Mouse (Mus musculus) layer of hippocampus, adult 9-10 months (tissue): ENCODE results near the gene Celf2.

ENCODE experiments used
- DNase-seq: peaks from one replicate; pipeline ENCODE4 v3.0.0; 2022; ENCODE audit warnings: low spot score

Celf2 gene

GRCm38 (mm10) chr2:6909921-6910320, 599.4 kb downstream of the Celf2 start:
- DNase-seq = no peak

DNA sequence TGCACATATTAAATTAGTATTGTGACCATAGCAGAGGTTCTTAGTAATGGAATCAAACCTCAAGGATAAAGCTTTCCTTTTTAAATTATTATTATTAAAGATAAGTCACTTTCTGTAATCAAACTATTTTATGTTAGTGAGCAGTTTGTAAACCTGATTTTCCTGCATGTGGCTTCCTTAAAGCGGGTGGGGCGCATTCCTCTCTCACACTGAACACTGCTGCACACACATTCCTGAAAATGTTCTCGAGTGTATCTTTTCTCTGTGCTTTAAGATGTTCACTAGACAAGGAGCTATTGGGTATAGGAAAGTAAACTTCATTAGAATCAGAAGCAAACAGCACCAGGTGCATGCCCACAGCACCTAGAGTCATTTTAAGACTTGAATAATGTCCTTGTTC, 605.0 kb downstream of the Celf2 start:
- no peak for DNase-seq

- no peak for DNase-seq
Measured at GRCm38 (mm10) chr2:6903251-6903763, 606.1 kb downstream of the Celf2 start.

- DNase-seq = no peak
Measured at GRCm38 (mm10) chr2:6896896-6897295, 612.5 kb downstream of the Celf2 start.

DNA sequence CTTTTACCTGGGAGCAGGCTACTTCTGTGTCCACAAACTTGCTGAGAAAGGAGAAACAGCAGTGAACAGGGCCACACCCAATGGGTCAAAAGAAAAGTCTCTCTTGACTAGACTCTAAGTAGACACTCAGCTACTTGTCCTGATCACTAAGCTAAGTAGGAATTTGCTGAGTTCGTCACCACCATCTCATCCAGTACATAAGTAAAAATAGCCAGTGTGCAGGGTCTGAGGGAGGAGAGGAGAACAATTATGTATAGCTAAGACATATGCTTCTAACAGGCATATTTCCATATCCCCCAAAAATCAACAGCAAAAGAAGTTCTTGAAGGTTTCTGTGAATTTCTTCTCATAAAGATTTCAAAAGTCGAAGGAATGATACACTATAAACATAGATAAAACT, 615.8 kb downstream of the Celf2 start:
- DNase-seq = no peak

DNA sequence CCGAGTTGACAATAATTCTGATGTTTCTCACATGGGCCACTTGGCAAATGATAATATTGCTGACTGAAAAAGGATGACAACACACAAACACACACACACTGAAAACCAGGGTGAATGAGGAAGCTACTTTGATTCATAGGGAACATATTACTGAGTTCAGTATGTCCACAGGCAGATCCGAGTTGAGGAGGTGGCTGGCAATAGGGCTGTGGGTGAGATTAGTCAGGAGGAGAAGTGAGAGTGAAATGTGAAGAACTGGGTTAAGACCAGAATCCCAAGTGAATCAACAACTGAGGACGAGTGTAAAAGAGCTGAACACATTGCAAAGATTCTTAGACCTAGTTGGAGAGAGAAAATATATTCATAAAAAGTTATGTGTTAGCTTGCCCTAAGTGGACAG, 616.3 kb downstream of the Celf2 start:
- no peak for DNase-seq

- no peak for DNase-seq
Measured at GRCm38 (mm10) chr2:6884796-6885711, 624.3 kb downstream of the Celf2 start.

DNA sequence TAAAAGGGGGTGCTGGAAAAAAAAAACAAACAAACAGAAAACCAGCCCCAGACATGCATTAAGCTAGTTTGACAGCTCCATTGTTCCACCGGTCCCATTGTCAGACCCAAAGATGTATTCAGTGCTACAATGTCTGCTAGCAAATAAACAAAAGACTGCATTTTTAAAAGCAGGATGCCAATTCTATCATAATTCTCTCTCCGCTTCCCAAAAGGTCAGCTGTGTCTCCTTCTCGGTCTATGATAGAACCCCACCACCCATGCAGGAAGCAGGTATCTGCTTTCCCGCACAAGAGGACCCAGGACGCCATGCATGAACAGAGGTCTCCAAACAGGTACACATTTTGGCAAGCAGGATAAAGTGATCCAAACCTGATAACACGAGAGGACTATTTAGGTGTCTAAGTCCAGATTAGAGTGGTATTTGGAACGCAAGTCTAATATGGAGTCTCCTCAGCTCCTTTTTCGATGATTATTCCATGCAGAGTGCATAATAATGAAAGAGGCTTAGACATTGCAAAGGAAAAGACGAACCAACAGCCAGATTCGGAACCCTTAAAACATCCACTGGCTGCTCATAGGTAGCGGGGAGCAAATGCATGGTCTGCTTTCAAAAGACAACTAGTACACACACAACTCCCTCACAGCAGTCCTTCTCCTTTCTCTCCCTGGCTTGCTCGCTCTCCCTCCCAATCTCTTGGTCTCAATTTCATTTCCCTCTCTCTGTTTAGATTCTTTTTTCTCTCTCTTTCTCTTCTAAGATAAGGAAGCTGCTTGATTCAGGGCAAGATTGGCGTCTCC, 625.2 kb downstream of the Celf2 start:
- no peak for DNase-seq

DNA sequence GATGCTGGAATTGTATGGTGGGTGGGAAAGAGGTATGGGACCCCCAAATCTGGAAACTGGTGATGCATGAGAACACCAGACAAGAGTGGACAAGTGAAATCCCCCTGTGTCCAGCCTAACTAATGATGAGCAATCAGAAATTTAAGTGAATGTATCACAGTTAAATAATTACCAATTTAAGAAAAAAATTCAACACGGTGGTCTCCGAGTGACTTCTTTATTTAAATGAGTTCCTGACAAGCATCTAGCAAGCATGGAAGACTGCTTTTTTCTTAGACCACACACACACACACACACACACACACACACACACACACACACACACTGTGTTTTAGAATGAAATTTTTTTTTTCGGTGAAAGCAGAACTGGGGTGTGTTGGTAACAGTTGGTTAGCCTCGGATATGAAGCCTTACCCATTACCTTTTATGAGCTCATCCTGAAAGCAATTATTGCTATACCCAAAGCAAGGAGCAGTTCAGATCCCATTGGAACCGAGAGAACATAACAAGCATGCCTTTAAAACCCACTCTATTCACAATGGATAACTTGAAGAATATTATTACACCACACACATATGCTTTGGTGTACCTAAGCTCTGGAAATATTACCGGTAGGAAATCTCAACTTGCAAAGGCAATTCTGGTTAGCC, 627.0 kb downstream of the Celf2 start:
- no peak for DNase-seq

- no peak for DNase-seq
Measured at GRCm38 (mm10) chr2:6880941-6881575, 628.3 kb downstream of the Celf2 start.

- DNase-seq = no peak
Measured at GRCm38 (mm10) chr2:6877094-6877493, 632.3 kb downstream of the Celf2 start.

DNA sequence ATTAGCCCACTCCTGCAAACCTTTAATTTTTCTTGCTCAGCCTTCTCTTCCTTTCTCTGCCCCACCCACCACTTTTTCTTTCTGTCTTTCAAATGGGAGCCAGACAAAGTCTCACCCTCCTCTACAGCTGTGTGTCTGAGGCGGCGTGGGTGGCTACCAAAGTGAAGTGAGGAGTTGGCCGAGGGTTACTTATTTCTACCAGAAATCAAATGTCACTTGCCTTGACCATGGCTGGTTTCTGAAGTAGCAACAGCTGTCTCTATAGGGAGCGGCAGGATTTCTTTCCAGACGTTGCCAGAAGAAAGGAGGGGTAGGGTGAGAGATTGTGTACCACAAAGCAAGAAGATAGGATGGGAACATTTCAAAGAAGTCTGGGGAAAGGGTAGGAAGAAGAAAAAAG, 632.8 kb downstream of the Celf2 start:
- no peak for DNase-seq

DNA sequence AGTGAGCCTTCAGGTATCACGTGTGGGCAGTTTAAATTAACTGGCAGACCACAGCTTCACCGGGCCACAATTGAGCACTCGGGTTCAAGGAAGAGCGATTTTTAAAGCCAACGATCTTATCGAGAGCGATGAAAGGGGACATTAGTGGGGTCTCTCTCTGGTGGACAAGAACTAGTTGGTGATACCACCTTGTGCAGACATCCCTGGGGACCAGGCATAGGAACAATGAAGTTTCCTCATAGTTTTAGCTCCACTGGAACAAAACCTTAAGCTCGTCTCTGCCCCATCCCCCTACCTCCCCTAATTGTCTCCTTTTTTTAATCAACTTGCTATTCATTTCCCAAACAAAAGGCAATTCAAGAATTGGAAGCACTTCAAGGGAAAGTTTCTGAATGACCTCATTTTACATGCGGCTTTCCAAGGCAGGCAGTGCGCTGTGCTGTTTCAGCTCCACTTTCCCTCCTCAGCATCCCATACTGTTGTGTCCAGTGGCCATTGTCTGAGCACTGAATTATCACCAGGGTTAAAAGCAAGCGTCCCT, 634.2 kb downstream of the Celf2 start:
- no peak for DNase-seq

GRCm38 (mm10) chr2:6874266-6874955, 635.0 kb downstream of the Celf2 start:
- no peak for DNase-seq

GRCm38 (mm10) chr2:6873711-6874110, 635.7 kb downstream of the Celf2 start:
- DNase-seq = no peak

GRCm38 (mm10) chr2:6872894-6873255, 636.5 kb downstream of the Celf2 start:
- DNase-seq = no peak

GRCm38 (mm10) chr2:6872131-6872893, 637.1 kb downstream of the Celf2 start:
- no peak for DNase-seq

- DNase-seq = no peak
Measured at GRCm38 (mm10) chr2:6871281-6872130, 637.9 kb downstream of the Celf2 start.

DNA sequence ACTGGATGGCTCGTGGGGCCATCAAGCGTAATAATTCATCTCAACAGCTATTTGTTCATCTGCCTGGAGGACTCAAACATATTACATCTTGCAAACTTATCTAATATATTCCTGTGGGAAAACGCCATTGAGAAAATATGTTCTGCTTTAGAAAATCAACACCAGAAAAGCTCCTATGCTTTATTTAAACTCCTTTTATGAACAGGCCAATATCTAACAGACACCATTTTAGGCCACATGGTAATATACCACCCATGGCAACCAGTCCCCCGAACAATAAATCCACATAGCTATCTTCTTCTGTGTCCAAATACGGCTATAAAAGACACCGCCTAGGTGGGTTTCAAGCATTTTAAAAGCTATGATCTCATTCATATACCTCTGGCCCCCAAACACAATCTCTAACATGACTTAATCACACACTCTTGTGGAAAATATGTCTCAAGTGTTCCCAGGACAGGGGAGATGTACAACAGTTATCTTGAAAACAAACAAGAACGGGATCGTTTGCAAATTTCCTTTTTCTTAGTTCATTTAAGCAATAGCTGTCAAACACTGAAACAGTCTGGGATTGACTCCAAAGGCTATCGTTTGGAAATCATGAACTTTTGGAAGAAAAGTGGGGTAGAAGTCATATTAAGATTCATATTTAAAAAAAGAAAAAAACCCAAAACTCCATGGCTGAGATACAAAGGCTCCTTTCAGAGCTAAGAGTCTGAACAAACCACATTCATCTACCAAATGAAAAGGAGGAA, 639.2 kb downstream of the Celf2 start:
- no peak for DNase-seq
